Mouse (Mus musculus): ENCODE data around the gene St6galnac6.

- TF ChIP-seq POLR2A (IDR thresholded peaks at IDR 0.05; ENCODE audit: extremely low read depth, insufficient read depth, low read length) = no peak
- no peak for TF ChIP-seq CTCF (IDR thresholded peaks at IDR 0.05; ENCODE audit: low read depth, low read length)
Measured at GRCm38 (mm10) chr2:32665853-32666252, 66.3 kb downstream of the St6galnac6 start.

Data from liver, adult 2 months (tissue).